Mouse (Mus musculus) stomach, postnatal 0 days (tissue): ENCODE measurements around the gene Gbf1. TPM values are rescaled to one million over a fixed set of nuclear protein-coding genes. Genes with fewer than 3 reads are reported as not detected.
A peak's percentile ranks its signal among the peaks of the same experiment; 100 is the strongest.

Source experiments
- ATAC-seq: fragments of 200-750 bp; cut with Nextera tagmentation; 2 replicates; pipeline ENCODE4 v1.8.0; 2017; ENCODE audit not compliant: low FRiP score, low TSS enrichment
- DNase-seq: peaks from one replicate; pipeline ENCODE4 v3.0.0-alpha.2; 2016; ENCODE audit warnings: low spot score
- H3K27ac ChIP-seq: fragments of 300-500 bp; sonication (generic); replicated peaks from 2 replicates; pipeline ENCODE4 v1.5.1; 2014; ENCODE audit warnings: mild to moderate bottlenecking, control low read depth
- H3K27me3 ChIP-seq: fragments of 300-500 bp; sonication (generic); 2 replicates; pipeline ENCODE4 v1.6.1; 2014; ENCODE audit warnings: low read length; ENCODE audit not compliant: control insufficient read depth, insufficient read depth
- H3K36me3 ChIP-seq: fragments of 300-500 bp; sonication (generic); 2 replicates; pipeline ENCODE4 v1.6.1; 2014; ENCODE audit warnings: low read length, mixed read lengths; ENCODE audit not compliant: control insufficient read depth, insufficient read depth
- H3K4me1 ChIP-seq: fragments of 300-500 bp; sonication (generic); replicated peaks from 2 replicates; pipeline ENCODE4 v1.6.1; 2014; ENCODE audit warnings: antibody characterized with exemption; ENCODE audit not compliant: control insufficient read depth, insufficient read depth
- H3K4me2 ChIP-seq: fragments of 300-500 bp; sonication (generic); replicated peaks from 2 replicates; pipeline ENCODE4 v1.6.1; 2014; ENCODE audit warnings: low read depth, mild to moderate bottlenecking, control low read depth, moderate library complexity
- H3K4me3 ChIP-seq: fragments of 300-500 bp; sonication (generic); 2 replicates; pipeline ENCODE4 v1.5.1; 2014; ENCODE audit warnings: low read depth, low read length, control low read depth
- H3K9ac ChIP-seq: fragments of 300-500 bp; sonication (generic); 2 replicates; pipeline ENCODE4 v1.6.1; 2014; ENCODE audit warnings: mild to moderate bottlenecking, low read length, control low read depth, mixed read lengths
- H3K9me3 ChIP-seq: fragments of 300-500 bp; sonication (generic); 2 replicates; pipeline ENCODE4 v1.6.1; 2016; ENCODE audit warnings: low read length; ENCODE audit not compliant: control insufficient read depth
- CTCF ChIP-seq: IDR thresholded peaks from 2 replicates; pipeline ENCODE4 v1.5.1; 2016; ENCODE audit warnings: antibody characterized with exemption, low read depth, mild to moderate bottlenecking, moderate library complexity
- EP300 ChIP-seq: optimal IDR thresholded peaks from 2 replicates; pipeline ENCODE3; 2016; ENCODE audit warnings: antibody characterized with exemption
- WGBS: fragments of 180-500 bp; shearing (Covaris S2); extraction: QIAGEN DNeasy Blood & Tissue Kit; methylation state at CpG from one replicate; pipeline ENCODE4 v1.1.7; 2014; 5-methylcytosine and 5-hydroxymethylcytosine counted together
- polyA plus RNA-seq: library from polyadenylated mRNA; unstranded; fragments of >200 nt; fragmentation: Nextera tagmentation; extraction: Ambion mirVana; gene quantifications from 2 replicates; pipeline ENCODE4 v1.2.1, GENCODE M21; 2015

The Gbf1 gene
- polyA plus RNA-seq, 1 experiment from 2014 or later = 29.0 TPM

DNA sequence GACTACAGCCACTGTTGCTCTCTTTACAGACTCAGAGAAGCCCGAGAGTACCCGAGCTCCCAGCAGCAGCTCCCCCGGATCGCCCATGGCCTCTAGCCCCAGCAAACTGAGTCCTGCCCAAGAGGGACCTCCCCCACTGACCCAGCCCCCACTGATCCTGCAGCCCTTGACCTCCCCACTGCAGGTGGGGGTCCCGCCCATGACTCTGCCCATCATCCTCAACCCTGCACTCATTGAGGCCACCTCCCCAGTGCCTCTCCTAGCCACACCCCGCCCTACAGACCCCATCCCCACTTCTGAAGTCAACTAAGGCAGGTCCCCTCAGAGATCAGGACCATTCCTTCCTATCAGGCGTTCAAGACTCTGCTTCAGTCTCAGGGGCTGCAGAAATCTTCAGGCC is 133.3 kb downstream of the Gbf1 start:
- Histone ChIP-seq H3K9ac (no peak overlapping the region), H3K27me3 (no peaks in the 10 kb centered on the region), H3K4me2 (no peak overlapping the region), H3K27ac (no peak overlapping the region), H3K9me3 (no peaks in the 10 kb centered on the region), H3K36me3 (peaks cover 30% of the 10 kb centered on the region), H3K4me1 (no peaks in the 10 kb centered on the region), H3K4me3 (no peak overlapping the region)
- TF ChIP-seq CTCF (no peak), EP300 (no peak)
- no peak for DNase-seq
- 0 out of 2 replicates have a peak, but pooled peaks have one; percentile 24 for ATAC-seq
- WGBS = 80% methylated on average over 7 of the region's 7 CpGs

- no peak overlapping the region for H3K27ac ChIP-seq
- no peak for ATAC-seq
- no peak overlapping the region for H3K4me2 ChIP-seq
- H3K27me3 ChIP-seq = no peaks in the 10 kb centered on the region
- H3K36me3 ChIP-seq = peaks cover 27% of the 10 kb centered on the region
- H3K4me1 ChIP-seq = no peaks in the 10 kb centered on the region
- TF ChIP-seq CTCF (no peak), EP300 (no peak)
- H3K9me3 ChIP-seq = no peaks in the 10 kb centered on the region
- no peak for DNase-seq
- H3K9ac ChIP-seq = no peak overlapping the region
- WGBS = 86% methylated on average over 6 of the region's 6 CpGs
- no peak overlapping the region for H3K4me3 ChIP-seq
Measured at GRCm38 (mm10) chr19:46286047-46286446, 133.7 kb downstream of the Gbf1 start.

DNA sequence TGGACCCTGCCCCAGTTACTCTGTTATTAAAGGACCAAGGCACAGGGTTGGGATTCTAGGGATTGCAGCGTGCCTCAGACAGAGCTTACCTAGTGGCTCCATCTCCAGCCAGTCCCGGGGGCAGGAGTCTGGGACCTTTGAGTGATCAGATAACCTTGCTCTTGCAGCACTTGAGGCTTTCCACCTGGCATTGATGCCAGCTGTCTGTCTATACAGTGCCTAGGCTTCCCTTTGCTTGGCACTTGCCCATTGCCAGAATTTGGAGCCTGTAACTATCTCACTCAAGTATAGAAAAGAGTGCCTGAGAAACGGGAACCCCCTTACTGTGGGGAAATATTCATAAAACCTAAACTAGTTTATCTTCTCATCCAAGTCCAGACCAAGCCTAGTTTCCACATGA is 134.6 kb downstream of the Gbf1 start:
- Histone ChIP-seq H3K27ac (no peak overlapping the region), H3K27me3 (no peaks in the 10 kb centered on the region), H3K4me3 (no peak overlapping the region), H3K36me3 (peaks cover 23% of the 10 kb centered on the region), H3K4me2 (no peak overlapping the region), H3K9me3 (no peaks in the 10 kb centered on the region), H3K4me1 (no peaks in the 10 kb centered on the region), H3K9ac (no peak overlapping the region)
- TF ChIP-seq CTCF = no peak
- no peak for TF ChIP-seq EP300
- ATAC-seq (0 out of 2 replicates have a peak, but pooled peaks have one; percentile 10), DNase-seq (no peak)
- 90% methylated on average over 3 of the region's 3 CpGs for WGBS

- no peak for ATAC-seq
- WGBS = 91% methylated on average over 3 of the region's 3 CpGs
- no peaks in the 10 kb centered on the region for H3K9me3 ChIP-seq
- H3K9ac ChIP-seq = no peak overlapping the region
- no peak overlapping the region for H3K4me2 ChIP-seq
- no peaks in the 10 kb centered on the region for H3K27me3 ChIP-seq
- H3K36me3 ChIP-seq = peaks cover 23% of the 10 kb centered on the region
- no peak overlapping the region for H3K4me3 ChIP-seq
- DNase-seq = no peak
- TF ChIP-seq CTCF (no peak), EP300 (no peak)
- H3K4me1 ChIP-seq = no peaks in the 10 kb centered on the region
- H3K27ac ChIP-seq = no peak overlapping the region
Measured at GRCm38 (mm10) chr19:46287566-46287965, 135.3 kb downstream of the Gbf1 start.

GRCm38 (mm10) chr19:46290535-46291105 is 138.3 kb downstream of the Gbf1 start:
- no peaks in the 10 kb centered on the region for H3K9me3 ChIP-seq
- H3K4me3 ChIP-seq = no peak overlapping the region
- no peak overlapping the region for H3K9ac ChIP-seq
- TF ChIP-seq CTCF = no peak
- no peak for TF ChIP-seq EP300
- H3K27me3 ChIP-seq = no peaks in the 10 kb centered on the region
- peaks cover 5% of the 10 kb centered on the region for H3K36me3 ChIP-seq
- 56% methylated on average over 12 of the region's 12 CpGs for WGBS
- ATAC-seq (no peak), DNase-seq (no peak)
- no peak overlapping the region for H3K4me2 ChIP-seq
- no peaks in the 10 kb centered on the region for H3K4me1 ChIP-seq
- H3K27ac ChIP-seq = no peak overlapping the region

DNA sequence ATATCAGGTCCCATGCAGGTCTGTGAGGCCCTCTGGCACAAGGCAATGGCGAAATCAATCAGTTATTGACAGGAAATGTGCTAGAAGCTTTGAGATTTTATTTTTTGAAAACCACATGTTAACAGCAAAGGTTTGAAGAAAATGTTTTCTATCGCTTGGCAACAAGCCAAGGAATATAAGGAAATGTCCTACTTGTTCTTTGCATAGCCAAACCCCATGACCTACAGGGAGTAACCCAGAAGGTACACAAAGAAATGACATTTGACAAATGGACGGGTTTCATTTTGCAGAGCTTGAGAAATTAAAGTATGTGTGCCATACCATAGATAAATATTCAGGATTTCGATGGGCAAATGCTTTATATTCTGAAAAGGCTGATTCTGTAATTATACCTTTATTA is 144.6 kb downstream of the Gbf1 start:
- H3K9me3 ChIP-seq = no peaks in the 10 kb centered on the region
- TF ChIP-seq CTCF = no peak
- no peak for TF ChIP-seq EP300
- no peaks in the 10 kb centered on the region for H3K27me3 ChIP-seq
- 0 out of 2 replicates have a peak overlapping the region, but pooled peaks have one; percentile 53 for H3K27ac ChIP-seq
- 38% methylated on average over 4 of the region's 4 CpGs for WGBS
- H3K4me2 ChIP-seq = 0 out of 2 replicates have a peak overlapping the region, but pooled peaks have one; percentile 23
- H3K9ac ChIP-seq = no peak overlapping the region
- H3K36me3 ChIP-seq = no peaks in the 10 kb centered on the region
- peak; percentile 79 for ATAC-seq
- H3K4me3 ChIP-seq = no peak overlapping the region
- no peaks in the 10 kb centered on the region for H3K4me1 ChIP-seq
- DNase-seq = peak; percentile 17
